Mouse (Mus musculus) thymus, postnatal 36 days (tissue): ENCODE results near the gene Kif2c.
A peak's percentile ranks its signal among the peaks of the same experiment; 100 is the strongest.

Experiments
- DNase-seq, 2 experiments: peaks; one replicate each; pipeline ENCODE4 v3.0.0; 2022; ENCODE audit warnings: mixed read lengths in 2 of 2

Gene Kif2c

GRCm38 (mm10) chr4:117133817-117134600, 48.4 kb downstream of the Kif2c start, which contains the start of gene Plk3:
Plk3 (minus strand) TSS chr4:117133963.
- DNase-seq = peak; percentile 97 to 98

GRCm38 (mm10) chr4:117133366-117133796, 49.1 kb downstream of the Kif2c start:
- no peak for DNase-seq

GRCm38 (mm10) chr4:117132794-117133143, 49.7 kb downstream of the Kif2c start:
- no peak for DNase-seq

GRCm38 (mm10) chr4:117131890-117132793, 50.3 kb downstream of the Kif2c start:
- no peak for DNase-seq

GRCm38 (mm10) chr4:117131198-117131597, 51.2 kb downstream of the Kif2c start:
- no peak for DNase-seq

GRCm38 (mm10) chr4:117130790-117131189, 51.6 kb downstream of the Kif2c start:
- DNase-seq = no peak

- DNase-seq = no peak
These were observed 54.3 kb downstream of the Kif2c start for GRCm38 (mm10) chr4:117127991-117128686.

GRCm38 (mm10) chr4:117126675-117127290, 55.7 kb downstream of the Kif2c start, which contains the start of gene Tctex1d4:
Tctex1d4 (plus strand) TSS chr4:117126794.
- no peak for DNase-seq

- peak; percentile 71 to 77 for DNase-seq
These were observed 56.3 kb downstream of the Kif2c start for GRCm38 (mm10) chr4:117125910-117126674.

GRCm38 (mm10) chr4:117125348-117125909, 57.0 kb downstream of the Kif2c start, which contains the start of gene Btbd19:
Btbd19 (minus strand) TSS chr4:117125725.
- peak in 1 of 2 experiments; percentile 35 for DNase-seq

GRCm38 (mm10) chr4:117124518-117125347, 57.7 kb downstream of the Kif2c start:
- peak; percentile 70 to 79 for DNase-seq

- DNase-seq = no peak
These were observed 58.3 kb downstream of the Kif2c start for GRCm38 (mm10) chr4:117124218-117124517.

- DNase-seq = no peak
These were observed 58.8 kb downstream of the Kif2c start for GRCm38 (mm10) chr4:117123546-117124217.

- no peak for DNase-seq
These were observed 60.2 kb downstream of the Kif2c start for GRCm38 (mm10) chr4:117122209-117122608.

GRCm38 (mm10) chr4:117120445-117121414, 61.7 kb downstream of the Kif2c start:
- peak; percentile 88 to 90 for DNase-seq

- no peak for DNase-seq
These were observed 62.4 kb downstream of the Kif2c start for GRCm38 (mm10) chr4:117120052-117120444.

- DNase-seq = no peak
These were observed 62.8 kb downstream of the Kif2c start for GRCm38 (mm10) chr4:117119636-117120035.

GRCm38 (mm10) chr4:117117931-117118330, 64.5 kb downstream of the Kif2c start:
- DNase-seq = no peak

- DNase-seq = peak; percentile 42 to 67
These were observed 66.8 kb downstream of the Kif2c start for GRCm38 (mm10) chr4:117115592-117115991.
